In the genomic region with DNA sequence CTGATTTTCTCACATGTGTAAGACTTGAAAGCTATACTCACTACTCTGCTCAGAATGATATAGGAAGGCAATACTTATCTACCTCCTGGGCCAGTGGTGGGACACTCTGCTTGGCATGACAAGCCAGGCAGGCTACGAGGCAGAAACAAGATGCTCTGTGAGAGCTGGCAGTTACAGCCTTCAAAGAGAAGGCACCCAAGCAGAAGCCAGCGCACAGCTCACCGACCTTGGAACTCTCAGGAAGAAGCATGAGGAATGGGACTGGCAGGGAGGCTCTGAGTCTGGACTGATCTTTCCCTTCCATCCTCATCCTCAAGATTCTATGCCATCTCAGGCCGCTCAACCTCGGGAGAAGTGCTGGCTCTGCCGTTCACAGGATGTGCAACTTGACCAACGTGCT, we compare ENCODE assay signal across 24 mouse cellular contexts. TPM values are rescaled to one million over a fixed set of nuclear protein-coding genes. Genes with fewer than 3 reads are reported as not detected.
DNase-seq lines count a peak whose midpoint lies in the region; ATAC-seq and TF ChIP-seq lines count a peak whose summit lies in the region.
"Had no signal": no experiment of that assay in that cellular context is flagged by ENCODE, and none has a peak within 500 bp of the region (broad histone marks: within the 10 kb centered on the region; RNA-seq: fewer than 3 reads in every experiment).

No protein-coding gene starts in this region.

- WGBS in hindbrain, embryonic 10.5 days, result 84% methylated on average over 7 of the region's 7 CpGs
- 69% methylated on average over 7 of the region's 7 CpGs for WGBS in hindbrain, postnatal 0 days
- WGBS in hindbrain, embryonic 14.5 days, result 76% methylated on average over 7 of the region's 7 CpGs
- 81% methylated on average over 7 of the region's 7 CpGs for WGBS in limb, embryonic 15.5 days

- no peaks in the 10 kb centered on the region for H3K27me3 ChIP-seq in hindbrain, embryonic 10.5 days (ENCODE audit: insufficient read depth, poor library complexity, severe bottlenecking)
- no peaks in the 10 kb centered on the region for H3K27me3 ChIP-seq in hindbrain, postnatal 0 days (ENCODE audit: insufficient read depth, low read length)
- no peaks in the 10 kb centered on the region for H3K27me3 ChIP-seq in hindbrain, embryonic 14.5 days (ENCODE audit: control insufficient read depth, insufficient read depth, low read length)
- H3K27me3 ChIP-seq in limb, embryonic 15.5 days, result no peaks in the 10 kb centered on the region
- H3K27me3 ChIP-seq: intestine, embryonic 15.5 days; midbrain, embryonic 13.5 days had no signal

- H3K4me3 ChIP-seq in hindbrain, embryonic 10.5 days, result no peak overlapping the region
- H3K4me3 ChIP-seq in hindbrain, postnatal 0 days (ENCODE audit: low read length), result no peak overlapping the region
- no peak overlapping the region for H3K4me3 ChIP-seq in hindbrain, embryonic 14.5 days (replicated peaks; ENCODE audit: low read length)
- no peak overlapping the region for H3K4me3 ChIP-seq in limb, embryonic 15.5 days
- H3K4me3 ChIP-seq: heart, embryonic 13.5 days; intestine, embryonic 15.5 days; layer of hippocampus, adult 2 months; liver, embryonic 13.5 days; megakaryocyte, embryonic 14.5 days; midbrain, embryonic 13.5 days had no signal

- H3K9ac ChIP-seq in hindbrain, postnatal 0 days (replicated peaks; ENCODE audit: low read length), result no peak overlapping the region
- no peak overlapping the region for H3K9ac ChIP-seq in hindbrain, embryonic 14.5 days
- H3K9ac ChIP-seq in limb, embryonic 15.5 days, result no peak overlapping the region
- H3K9ac ChIP-seq: forebrain, postnatal 0 days; heart, embryonic 13.5 days; intestine, embryonic 15.5 days; liver, embryonic 13.5 days; midbrain, embryonic 13.5 days had no signal

- H3K36me3 ChIP-seq in hindbrain, embryonic 10.5 days, result 0 out of 2 replicates have a peak, but pooled peaks cover 6% of the 10 kb centered on the region
- no peaks in the 10 kb centered on the region for H3K36me3 ChIP-seq in hindbrain, postnatal 0 days (ENCODE audit: insufficient read depth, low read length)
- no peaks in the 10 kb centered on the region for H3K36me3 ChIP-seq in hindbrain, embryonic 14.5 days (replicated peaks; ENCODE audit: control insufficient read depth, insufficient read depth)
- H3K36me3 ChIP-seq in limb, embryonic 15.5 days, result no peaks in the 10 kb centered on the region
- H3K36me3 ChIP-seq: heart, embryonic 13.5 days; intestine, embryonic 15.5 days; liver, embryonic 13.5 days; midbrain, embryonic 13.5 days had no signal

- TF ChIP-seq CTCF in hindbrain, postnatal 0 days (IDR thresholded peaks at IDR 0.05; ENCODE audit: low read depth), result no peak

- peak overlapping the region; percentile 88 for H3K27ac ChIP-seq in hindbrain, embryonic 10.5 days
- H3K27ac ChIP-seq in hindbrain, postnatal 0 days, result no peak overlapping the region
- H3K27ac ChIP-seq in hindbrain, embryonic 14.5 days, result 0 out of 2 replicates have a peak overlapping the region, but pooled peaks have one; percentile 58
- 0 out of 2 replicates have a peak overlapping the region, but pooled peaks have one; percentile 67 for H3K27ac ChIP-seq in limb, embryonic 15.5 days
- H3K27ac ChIP-seq: heart, embryonic 13.5 days; intestine, embryonic 15.5 days; layer of hippocampus, adult 2 months; liver, embryonic 13.5 days had no signal

- no peak overlapping the region for H3K4me2 ChIP-seq in hindbrain, postnatal 0 days (ENCODE audit: low read depth, low read length)
- H3K4me2 ChIP-seq in hindbrain, embryonic 14.5 days (replicated peaks), result no peak overlapping the region
- no peak overlapping the region for H3K4me2 ChIP-seq in limb, embryonic 15.5 days
- H3K4me2 ChIP-seq: heart, embryonic 13.5 days; intestine, embryonic 15.5 days; liver, embryonic 13.5 days; midbrain, embryonic 13.5 days had no signal

- peak; percentile 32 for DNase-seq in adrenal gland, postnatal 14 days
- no peak for DNase-seq in adrenal gland, postnatal 10 days
- no peak for DNase-seq in hindbrain, embryonic 10.5 days (ENCODE audit: low spot score)
- no peak for DNase-seq in hindbrain, postnatal 0 days (ENCODE audit: low spot score)
- DNase-seq in hindbrain, embryonic 14.5 days (ENCODE audit: low spot score), result no peak
- no peak for DNase-seq in natural killer cell, adult 2 months (ENCODE audit: low spot score in 2 of 2)
- DNase-seq: cerebellum, adult 2 months; cerebellum, postnatal 14 days; forebrain, postnatal 0 days; gastrocnemius, postnatal 10 days; heart, postnatal 10 days; kidney, adult 2 months; kidney, postnatal 36 days; liver, embryonic 13.5 days; lung, adult 18-20 months; lung, postnatal 4 days; thymus, postnatal 4 days had no signal

- ATAC-seq in hindbrain, postnatal 0 days, result no peak
- no peak for ATAC-seq in hindbrain, embryonic 14.5 days (ENCODE audit: low FRiP score)
- ATAC-seq in limb, embryonic 15.5 days (ENCODE audit: insufficient number of reproducible peaks, low FRiP score, low TSS enrichment, low read depth), result no peak
- ATAC-seq: forebrain, postnatal 0 days; intestine, embryonic 15.5 days; lung, postnatal 0 days; midbrain, embryonic 13.5 days had no signal

- H3K9me3 ChIP-seq in hindbrain, embryonic 10.5 days, result peaks cover 11% of the 10 kb centered on the region
- no peaks in the 10 kb centered on the region for H3K9me3 ChIP-seq in hindbrain, postnatal 0 days (ENCODE audit: low read length)
- peaks cover 10% of the 10 kb centered on the region; the same call in 1 of the 2 replicates for H3K9me3 ChIP-seq in hindbrain, embryonic 14.5 days (ENCODE audit: control insufficient read depth, low read length)
- H3K9me3 ChIP-seq in limb, embryonic 15.5 days, result no peaks in the 10 kb centered on the region
- H3K9me3 ChIP-seq: intestine, embryonic 15.5 days had no signal

- H3K4me1 ChIP-seq in hindbrain, embryonic 10.5 days (replicated peaks), result peaks cover 68% of the 10 kb centered on the region
- H3K4me1 ChIP-seq in hindbrain, postnatal 0 days (ENCODE audit: insufficient read depth, low read length), result peaks cover 16% of the 10 kb centered on the region
- H3K4me1 ChIP-seq in hindbrain, embryonic 14.5 days (replicated peaks; ENCODE audit: control insufficient read depth, insufficient read depth, low read length), result peaks cover 31% of the 10 kb centered on the region
- peaks cover 52% of the 10 kb centered on the region for H3K4me1 ChIP-seq in limb, embryonic 15.5 days
- H3K4me1 ChIP-seq: liver, embryonic 13.5 days had no signal

RNA-seq across cellular contexts. Expression of gene Nepro, which starts 38.7 kb away (rescaled TPM):
- total RNA-seq in adrenal gland, postnatal 14 days (2021), result 9.2 and 10.8 TPM in 2 replicates
- 1 to 10 TPM; 9.1 to 9.3 TPM for total RNA-seq in adrenal gland, postnatal 10 days (2021)
- polyA plus RNA-seq in hindbrain, embryonic 10.5 days (2016; fragmentation: Nextera tagmentation; extraction: Ambion mirVana), result 8.8 and 14.9 TPM in 2 replicates
- total RNA-seq in hindbrain, postnatal 0 days (2014; rRNA removed), result 3.3 and 3.5 TPM in 2 replicates
- 3.2 TPM in 2 replicates for polyA plus RNA-seq in hindbrain, postnatal 0 days (2015; fragmentation: Nextera tagmentation; extraction: Ambion mirVana)
- polyA plus RNA-seq in hindbrain, embryonic 14.5 days (2014; fragmentation: Nextera tagmentation; extraction: Ambion mirVana), result 4.4 and 5.4 TPM in 2 replicates
- 6.9 and 7.4 TPM in 2 replicates for polyA plus RNA-seq in limb, embryonic 15.5 days (2015; fragmentation: Nextera tagmentation; extraction: Ambion mirVana)
